Mouse (Mus musculus) C2C12 (cell line): Measurements from ENCODE around the gene Ocm. TPM values are rescaled to one million over a fixed set of nuclear protein-coding genes. Genes with fewer than 3 reads are reported as not detected.

Experiments used
- H3K27me3 ChIP-seq: one replicate; pipeline ENCODE4 v1.6.1; 2011; ENCODE audit not compliant: control insufficient read depth, insufficient read depth, insufficient read length
- H3K36me3 ChIP-seq: one replicate; pipeline ENCODE4 v1.6.1; 2011; ENCODE audit not compliant: control insufficient read depth, insufficient read depth
- H3K4me3 ChIP-seq: one replicate; pipeline ENCODE4 v1.5.1; 2011; ENCODE audit warnings: mild to moderate bottlenecking, control low read depth; ENCODE audit not compliant: poor library complexity, insufficient read depth, severe bottlenecking
- H3K79me2 ChIP-seq: one replicate; pipeline ENCODE4 v1.6.1; 2011; ENCODE audit not compliant: control insufficient read depth, insufficient read depth
- H3K79me3 ChIP-seq: one replicate; pipeline ENCODE4 v1.6.1; 2011; ENCODE audit warnings: low read depth, control low read depth
- H3ac ChIP-seq: one replicate; pipeline ENCODE3; 2011; ENCODE audit warnings: low read depth; ENCODE audit not compliant: control insufficient read depth, insufficient read length
- CEBPB ChIP-seq: IDR thresholded peaks from one replicate; pipeline ENCODE4 v1.6.1; 2011; ENCODE audit warnings: low read depth, mild to moderate bottlenecking, control low read depth, moderate library complexity
- CTCF ChIP-seq: IDR thresholded peaks from one replicate; pipeline ENCODE4 v1.5.1; 2011; ENCODE audit not compliant: control insufficient read depth, insufficient read depth, insufficient read length
- FOSL1 ChIP-seq: IDR thresholded peaks from one replicate; pipeline ENCODE4 v1.8.0; 2011; ENCODE audit warnings: mild to moderate bottlenecking, low read length; ENCODE audit not compliant: poor library complexity, insufficient read depth, severe bottlenecking
- MAX ChIP-seq: IDR thresholded peaks from one replicate; pipeline ENCODE4 v1.6.1; 2011; ENCODE audit warnings: mild to moderate bottlenecking, control low read depth
- MYOD1 ChIP-seq: IDR thresholded peaks from one replicate; pipeline ENCODE4 v1.6.1; 2011; ENCODE audit warnings: low read depth; ENCODE audit not compliant: control insufficient read depth, insufficient read length
- MYOG ChIP-seq: IDR thresholded peaks from one replicate; pipeline ENCODE4 v1.6.1; 2011; ENCODE audit not compliant: control insufficient read depth, insufficient read length; ENCODE audit errors: extremely low read depth
- USF1 ChIP-seq: IDR thresholded peaks from one replicate; pipeline ENCODE4 v1.6.1; 2011; ENCODE audit warnings: low read depth, mild to moderate bottlenecking, control low read depth, moderate library complexity
- polyA plus RNA-seq: library from polyadenylated mRNA; unstranded; fragments of >200 nt; fragmentation: generic; extraction: Trizol; gene quantifications from one replicate; pipeline ENCODE4 v1.2.1, GENCODE M21; 2012; ENCODE audit warnings: missing spikeins

The Ocm gene
- polyA plus RNA-seq, 1 experiment = not detected

DNA sequence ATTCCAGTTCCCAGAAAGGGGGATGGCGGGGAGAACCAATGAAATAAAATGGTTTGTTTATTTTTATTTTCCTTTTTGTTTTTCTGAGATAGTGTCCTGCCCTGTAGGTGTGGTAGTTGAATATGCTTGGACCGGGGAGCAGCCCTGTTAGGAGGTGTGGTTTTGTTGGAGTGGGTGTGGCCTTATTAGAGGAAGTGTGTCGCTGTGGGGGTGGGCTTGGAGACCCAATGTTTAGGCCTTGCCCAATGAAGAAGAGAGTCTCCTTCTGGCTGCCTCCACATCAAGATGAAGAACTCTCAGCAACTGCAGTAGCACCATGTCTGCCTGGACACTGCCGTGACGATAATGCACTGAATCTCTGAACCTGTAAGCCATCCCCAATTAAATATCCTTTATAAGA lies 13.4 kb upstream of the Ocm start:
- no peaks in the 10 kb centered on the region for H3K79me2 ChIP-seq
- no peak overlapping the region for H3ac ChIP-seq
- no peak for TF ChIP-seq MAX
- TF ChIP-seq CEBPB = no peak
- TF ChIP-seq FOSL1 = no peak
- TF ChIP-seq MYOG = no peak
- no peak for TF ChIP-seq USF1
- TF ChIP-seq CTCF = no peak
- no peak for TF ChIP-seq MYOD1
- no peak overlapping the region for H3K4me3 ChIP-seq
- H3K27me3 ChIP-seq = peaks cover 6% of the 10 kb centered on the region
- no peaks in the 10 kb centered on the region for H3K79me3 ChIP-seq
- no peaks in the 10 kb centered on the region for H3K36me3 ChIP-seq

DNA sequence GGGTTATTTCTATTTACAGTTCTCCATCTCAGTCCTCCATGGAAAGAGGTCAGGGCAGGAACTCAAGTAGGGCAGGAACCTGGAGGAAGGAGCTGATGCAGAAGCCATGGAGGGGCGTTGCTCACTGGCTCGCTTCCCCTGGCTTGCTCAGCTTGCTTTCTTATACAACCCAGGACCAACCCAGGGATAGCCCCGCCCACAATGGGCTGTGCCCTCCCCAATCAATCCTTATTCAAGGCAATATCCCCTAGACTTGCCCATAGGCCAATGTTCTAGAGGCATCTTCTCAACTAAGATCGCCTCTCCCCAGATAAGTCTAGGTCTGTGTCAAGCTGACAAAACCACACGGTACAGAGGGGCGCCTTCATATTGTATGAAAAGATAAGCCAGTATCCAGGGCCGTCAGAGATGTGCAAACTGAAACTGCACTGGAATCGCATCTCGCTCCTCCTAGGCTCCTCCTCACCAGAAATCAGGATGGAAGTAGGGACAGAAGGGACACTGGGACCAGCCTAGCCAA lies 12.7 kb upstream of the Ocm start:
- TF ChIP-seq FOSL1 = no peak
- TF ChIP-seq USF1 = no peak
- no peak for TF ChIP-seq CEBPB
- TF ChIP-seq MYOG = no peak
- no peak for TF ChIP-seq MYOD1
- TF ChIP-seq CTCF = no peak
- no peak for TF ChIP-seq MAX
- peaks cover 6% of the 10 kb centered on the region for H3K27me3 ChIP-seq
- H3K79me2 ChIP-seq = no peaks in the 10 kb centered on the region
- H3K36me3 ChIP-seq = no peaks in the 10 kb centered on the region
- H3K79me3 ChIP-seq = no peaks in the 10 kb centered on the region
- H3ac ChIP-seq = no peak overlapping the region
- no peak overlapping the region for H3K4me3 ChIP-seq

DNA sequence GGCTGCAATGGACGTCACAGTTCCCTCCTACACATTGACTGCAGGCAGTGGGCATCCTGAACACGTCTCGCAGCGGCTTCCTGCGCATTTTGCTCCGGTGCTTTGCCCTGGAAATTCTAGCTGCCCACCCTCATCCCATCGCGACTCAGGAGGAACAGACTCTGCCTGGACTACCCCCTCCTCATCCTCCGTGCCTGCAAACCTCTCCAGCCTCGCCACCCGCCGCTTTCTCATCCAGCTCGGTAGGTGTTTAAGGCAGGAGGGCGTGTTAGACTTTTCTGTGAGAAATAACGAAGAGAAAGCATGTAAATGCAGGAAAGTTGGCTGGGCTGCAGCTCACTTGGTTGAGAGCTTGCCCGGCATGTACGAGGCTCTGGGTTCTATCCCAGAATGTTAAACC lies 10.5 kb upstream of the Ocm start:
- Histone ChIP-seq H3K27me3 (peaks cover 11% of the 10 kb centered on the region), H3ac (no peak overlapping the region), H3K79me2 (no peaks in the 10 kb centered on the region), H3K79me3 (no peaks in the 10 kb centered on the region), H3K36me3 (no peaks in the 10 kb centered on the region), H3K4me3 (no peak overlapping the region)
- TF ChIP-seq MAX = no peak
- TF ChIP-seq FOSL1 = no peak
- no peak for TF ChIP-seq USF1
- no peak for TF ChIP-seq CTCF
- no peak for TF ChIP-seq MYOD1
- no peak for TF ChIP-seq CEBPB
- TF ChIP-seq MYOG = no peak

DNA sequence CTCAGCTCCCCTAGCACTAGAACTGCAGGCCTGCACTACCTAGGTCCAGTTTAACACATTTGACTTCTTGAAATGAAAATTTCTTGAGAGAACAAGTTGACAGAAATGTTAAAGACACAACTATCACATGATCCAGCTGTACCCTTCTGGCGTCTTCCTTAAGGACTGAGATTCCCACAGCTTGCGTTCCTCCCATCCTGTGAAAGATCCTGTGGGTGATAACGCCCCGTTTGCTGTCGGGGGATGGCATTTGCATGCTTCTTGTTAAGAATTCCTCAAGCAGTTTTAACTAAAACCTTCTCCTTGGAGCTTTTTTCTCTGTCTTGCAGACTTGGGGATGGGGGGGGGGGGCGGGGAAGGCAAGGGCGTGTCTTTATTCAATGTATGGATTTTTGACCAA lies 8.1 kb upstream of the Ocm start:
- TF ChIP-seq FOSL1 = no peak
- no peak for TF ChIP-seq USF1
- no peak for TF ChIP-seq MYOG
- Histone ChIP-seq H3ac (no peak overlapping the region), H3K27me3 (peaks cover 11% of the 10 kb centered on the region), H3K4me3 (no peak overlapping the region), H3K36me3 (no peaks in the 10 kb centered on the region), H3K79me3 (no peaks in the 10 kb centered on the region), H3K79me2 (no peaks in the 10 kb centered on the region)

DNA sequence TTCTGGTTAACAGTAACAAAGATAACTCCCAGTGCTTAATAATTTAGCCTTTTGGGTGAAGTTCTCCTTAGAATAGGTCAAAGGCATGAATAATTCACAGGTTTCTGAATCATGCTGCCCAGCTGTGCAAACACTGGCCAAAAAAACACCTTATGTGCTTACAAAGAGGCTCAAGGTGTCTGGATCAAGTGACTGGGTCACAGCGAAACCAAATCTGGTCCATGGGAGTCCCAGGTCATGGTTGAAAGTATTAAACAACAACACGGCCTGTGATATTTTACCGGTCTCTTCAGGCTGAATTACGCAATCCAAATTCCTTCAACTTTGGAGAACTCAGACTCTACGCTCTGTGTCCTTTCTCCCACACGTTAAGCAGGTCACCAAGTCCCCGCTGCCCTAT lies 6.0 kb upstream of the Ocm start:
- no peaks in the 10 kb centered on the region for H3K79me3 ChIP-seq
- TF ChIP-seq CEBPB (peak; percentile 40), MYOD1 (no peak)
- peaks cover 11% of the 10 kb centered on the region for H3K27me3 ChIP-seq
- no peaks in the 10 kb centered on the region for H3K79me2 ChIP-seq
- H3K36me3 ChIP-seq = no peaks in the 10 kb centered on the region
- H3K4me3 ChIP-seq = no peak overlapping the region
- no peak overlapping the region for H3ac ChIP-seq

DNA sequence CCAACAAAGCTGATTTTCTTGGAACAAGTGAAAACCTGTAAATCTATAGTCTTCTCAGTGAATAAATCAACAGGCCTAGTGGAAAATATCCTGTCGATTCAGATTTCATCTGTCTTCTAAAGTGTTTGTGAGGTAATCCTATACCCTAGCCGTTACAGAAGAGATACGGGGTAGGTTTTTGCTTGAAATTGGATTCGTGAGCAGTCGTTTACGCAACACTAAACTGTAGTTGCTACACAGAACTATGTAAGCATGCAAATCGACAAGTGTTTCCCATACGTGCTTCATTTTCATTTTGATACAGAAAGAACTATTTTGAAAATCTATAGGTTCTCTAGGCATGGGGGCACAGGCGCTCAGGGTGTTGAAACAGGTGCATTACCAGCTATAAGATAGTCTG lies 10.6 kb downstream of the Ocm start:
- peaks cover 20% of the 10 kb centered on the region for H3K79me2 ChIP-seq
- H3K79me3 ChIP-seq = peaks cover 10% of the 10 kb centered on the region
- H3K4me3 ChIP-seq = no peak overlapping the region
- no peaks in the 10 kb centered on the region for H3K27me3 ChIP-seq
- H3ac ChIP-seq = no peak overlapping the region
- peaks cover 20% of the 10 kb centered on the region for H3K36me3 ChIP-seq
- TF ChIP-seq USF1 (no peak), MYOD1 (no peak), MYOG (no peak), MAX (no peak), CEBPB (no peak), CTCF (no peak), FOSL1 (no peak)
